Mouse (Mus musculus): ENCODE measurements at regions not wholly inside any gene's neighbourhood (a gene's known extent, or its start where the extent isn't known, plus 50 kb on each side); places are given as distances from the start of the nearest gene placed in this dataset.

GRCm38 (mm10) chr2:146744396-146744795 is 111.3 kb upstream of the Kiz start:
- H3K36me3 ChIP-seq (ENCODE audit: insufficient read depth, low read length): no peaks in the 10 kb centered on the region
- no peaks in the 10 kb centered on the region for H3K27me3 ChIP-seq (ENCODE audit: insufficient read depth, low read length)
- peaks cover 7% of the 10 kb centered on the region; the same call in 1 of the 2 replicates for H3K4me1 ChIP-seq (replicated peaks; ENCODE audit: low read depth, low read length)
- no peak overlapping the region for H3K4me3 ChIP-seq (replicated peaks; ENCODE audit: low read length)
- TF ChIP-seq CTCF (conservative IDR thresholded peaks at IDR 0.05; ENCODE audit: low read length) (no peak), POU5F1 (IDR thresholded peaks at IDR 0.05; ENCODE audit: borderline replicate concordance, low read length) (no peak), NANOG (IDR thresholded peaks at IDR 0.05; ENCODE audit: borderline replicate concordance, low read length) (no peak)
- H3K9me3 ChIP-seq (ENCODE audit: low read length): no peaks in the 10 kb centered on the region

GRCm38 (mm10) chr2:146745012-146745682 is 110.5 kb upstream of the Kiz start:
- TF ChIP-seq CTCF (conservative IDR thresholded peaks at IDR 0.05; ENCODE audit: low read length) (no peak), NANOG (IDR thresholded peaks at IDR 0.05; ENCODE audit: borderline replicate concordance, low read length) (no peak), POU5F1 (IDR thresholded peaks at IDR 0.05; ENCODE audit: borderline replicate concordance, low read length) (no peak)
- Histone ChIP-seq H3K4me3 (replicated peaks; ENCODE audit: low read length) (peak overlapping the region; percentile 51), H3K36me3 (ENCODE audit: insufficient read depth, low read length) (no peaks in the 10 kb centered on the region), H3K27me3 (ENCODE audit: insufficient read depth, low read length) (no peaks in the 10 kb centered on the region), H3K9me3 (ENCODE audit: low read length) (no peaks in the 10 kb centered on the region), H3K4me1 (replicated peaks; ENCODE audit: low read depth, low read length) (peaks cover 7% of the 10 kb centered on the region; the same call in 1 of the 2 replicates)

GRCm38 (mm10) chr2:146745683-146746047 is 110.0 kb upstream of the Kiz start:
- Histone ChIP-seq H3K36me3 (ENCODE audit: insufficient read depth, low read length) (no peaks in the 10 kb centered on the region), H3K4me3 (replicated peaks; ENCODE audit: low read length) (peak overlapping the region; percentile 51), H3K9me3 (ENCODE audit: low read length) (no peaks in the 10 kb centered on the region), H3K27me3 (ENCODE audit: insufficient read depth, low read length) (no peaks in the 10 kb centered on the region), H3K4me1 (replicated peaks; ENCODE audit: low read depth, low read length) (peaks cover 7% of the 10 kb centered on the region; the same call in 1 of the 2 replicates)
- TF ChIP-seq POU5F1 (IDR thresholded peaks at IDR 0.05; ENCODE audit: borderline replicate concordance, low read length) (no peak), NANOG (IDR thresholded peaks at IDR 0.05; ENCODE audit: borderline replicate concordance, low read length) (no peak), CTCF (conservative IDR thresholded peaks at IDR 0.05; ENCODE audit: low read length) (no peak)

- Histone ChIP-seq H3K4me1 (replicated peaks; ENCODE audit: low read depth, low read length) (no peaks in the 10 kb centered on the region), H3K4me3 (replicated peaks; ENCODE audit: low read length) (no peak overlapping the region), H3K36me3 (ENCODE audit: insufficient read depth, low read length) (no peaks in the 10 kb centered on the region), H3K27me3 (ENCODE audit: insufficient read depth, low read length) (no peaks in the 10 kb centered on the region), H3K9me3 (ENCODE audit: low read length) (no peaks in the 10 kb centered on the region)
- TF ChIP-seq CTCF (conservative IDR thresholded peaks at IDR 0.05; ENCODE audit: low read length) (no peak), NANOG (IDR thresholded peaks at IDR 0.05; ENCODE audit: borderline replicate concordance, low read length) (no peak), POU5F1 (IDR thresholded peaks at IDR 0.05; ENCODE audit: borderline replicate concordance, low read length) (no peak)
Measured at GRCm38 (mm10) chr2:146753988-146754387, 101.7 kb upstream of the Kiz start.

- no peaks in the 10 kb centered on the region for H3K36me3 ChIP-seq (ENCODE audit: insufficient read depth, low read length)
- peak overlapping the region; percentile 32 for H3K4me3 ChIP-seq (replicated peaks; ENCODE audit: low read length)
- no peak for TF ChIP-seq CTCF (conservative IDR thresholded peaks at IDR 0.05; ENCODE audit: low read length)
- no peak for TF ChIP-seq NANOG (IDR thresholded peaks at IDR 0.05; ENCODE audit: borderline replicate concordance, low read length)
- peaks cover 7% of the 10 kb centered on the region for H3K4me1 ChIP-seq (replicated peaks; ENCODE audit: low read depth, low read length)
- H3K9me3 ChIP-seq (ENCODE audit: low read length): no peaks in the 10 kb centered on the region
- peaks cover 11% of the 10 kb centered on the region; the same call in 1 of the 2 replicates for H3K27me3 ChIP-seq (ENCODE audit: insufficient read depth, low read length)
Measured at GRCm38 (mm10) chr2:146763522-146764144, 92.0 kb upstream of the Kiz start.

- peaks cover 7% of the 10 kb centered on the region for H3K4me1 ChIP-seq (replicated peaks; ENCODE audit: low read depth, low read length)
- H3K27me3 ChIP-seq (ENCODE audit: insufficient read depth, low read length): peaks cover 15% of the 10 kb centered on the region; the same call in 1 of the 2 replicates
- TF ChIP-seq NANOG (IDR thresholded peaks at IDR 0.05; ENCODE audit: borderline replicate concordance, low read length) (no peak), CTCF (conservative IDR thresholded peaks at IDR 0.05; ENCODE audit: low read length) (no peak), POU5F1 (IDR thresholded peaks at IDR 0.05; ENCODE audit: borderline replicate concordance, low read length) (no peak)
- H3K4me3 ChIP-seq (replicated peaks; ENCODE audit: low read length): no peak overlapping the region
- H3K36me3 ChIP-seq (ENCODE audit: insufficient read depth, low read length): no peaks in the 10 kb centered on the region
- no peaks in the 10 kb centered on the region for H3K9me3 ChIP-seq (ENCODE audit: low read length)
Measured at GRCm38 (mm10) chr2:146764313-146765255, 91.1 kb upstream of the Kiz start.

GRCm38 (mm10) chr2:146774876-146775275 is 80.8 kb upstream of the Kiz start:
- H3K9me3 ChIP-seq (ENCODE audit: low read length): no peaks in the 10 kb centered on the region; the same call in 1 of the 2 replicates
- TF ChIP-seq CTCF (conservative IDR thresholded peaks at IDR 0.05; ENCODE audit: low read length) (no peak), POU5F1 (IDR thresholded peaks at IDR 0.05; ENCODE audit: borderline replicate concordance, low read length) (no peak), NANOG (IDR thresholded peaks at IDR 0.05; ENCODE audit: borderline replicate concordance, low read length) (no peak)
- H3K36me3 ChIP-seq (ENCODE audit: insufficient read depth, low read length): no peaks in the 10 kb centered on the region

More at GRCm38 (mm10) chr2:146774876-146775275, 80.8 kb upstream of the Kiz start:
- Histone ChIP-seq H3K4me1 (replicated peaks; ENCODE audit: low read depth, low read length) (no peaks in the 10 kb centered on the region), H3K4me3 (replicated peaks; ENCODE audit: low read length) (no peak overlapping the region), H3K27me3 (ENCODE audit: insufficient read depth, low read length) (no peaks in the 10 kb centered on the region)

Data from E14TG2a.4 (cell line).